Mouse (Mus musculus): ENCODE measurements around the gene Usp7.

GRCm38 (mm10) chr16:8643855-8644254, 148.3 kb downstream of the Usp7 start:
- TF ChIP-seq POLR2A (IDR thresholded peaks at IDR 0.05; ENCODE audit: insufficient read depth, low read depth, low read length) (no peak), CTCF (IDR thresholded peaks at IDR 0.05; ENCODE audit: insufficient read depth, low read depth, low read length) (0 out of 2 replicates have a peak, but pooled peaks have one; percentile 12)
